Mouse (Mus musculus): ENCODE measurements around the gene Clasp2. TPM values are rescaled to one million over a fixed set of nuclear protein-coding genes. Genes with fewer than 3 reads are reported as not detected.
"Not testable (repeated sequence)": the region's sequence is repeated elsewhere in the genome, so short reads cannot be mapped to it uniquely, and the experiment has no call there.

Clasp2 gene
- total RNA-seq, 2 experiments from 2014 or later = 42.9 to 43.1 TPM

- no peak for DNase-seq (ENCODE audit: low spot score)
Observed at GRCm38 (mm10) chr9:113815836-113816235, 74.6 kb downstream of the Clasp2 start.

- no peak for DNase-seq (ENCODE audit: low spot score)
Observed at GRCm38 (mm10) chr9:113822150-113822549, 80.9 kb downstream of the Clasp2 start.

- no peak for DNase-seq (ENCODE audit: low spot score)
Observed at GRCm38 (mm10) chr9:113828719-113829118, 87.4 kb downstream of the Clasp2 start.

- DNase-seq (ENCODE audit: low spot score) = no peak
Observed at GRCm38 (mm10) chr9:113830219-113830618, 88.9 kb downstream of the Clasp2 start.

- no peak for DNase-seq (ENCODE audit: low spot score)
Observed at GRCm38 (mm10) chr9:113833481-113833880, 92.2 kb downstream of the Clasp2 start.

GRCm38 (mm10) chr9:113837001-113837400, 95.7 kb downstream of the Clasp2 start:
- DNase-seq (ENCODE audit: low spot score) = no peak

- no peak for DNase-seq (ENCODE audit: low spot score)
Observed at GRCm38 (mm10) chr9:113837461-113837860, 96.2 kb downstream of the Clasp2 start.

- no peak for DNase-seq (ENCODE audit: low spot score)
Observed at GRCm38 (mm10) chr9:113844029-113844428, 102.8 kb downstream of the Clasp2 start.

GRCm38 (mm10) chr9:113855441-113855840, 114.2 kb downstream of the Clasp2 start:
- no peak for DNase-seq (ENCODE audit: low spot score)

- DNase-seq (ENCODE audit: low spot score) = no peak
Observed at GRCm38 (mm10) chr9:113857281-113857928, 116.1 kb downstream of the Clasp2 start.

- no peak for DNase-seq (ENCODE audit: low spot score)
Observed at GRCm38 (mm10) chr9:113857929-113858440, 116.7 kb downstream of the Clasp2 start.

GRCm38 (mm10) chr9:113859420-113859819, 118.1 kb downstream of the Clasp2 start:
- DNase-seq (ENCODE audit: low spot score) = no peak

GRCm38 (mm10) chr9:113863370-113863999, 122.2 kb downstream of the Clasp2 start:
- no peak for DNase-seq (ENCODE audit: low spot score)

- no peak for DNase-seq (ENCODE audit: low spot score)
Observed at GRCm38 (mm10) chr9:113867951-113868350, 126.7 kb downstream of the Clasp2 start.

- no peak for DNase-seq (ENCODE audit: low spot score)
Observed at GRCm38 (mm10) chr9:113894903-113895302, 153.6 kb downstream of the Clasp2 start.

- DNase-seq (ENCODE audit: low spot score) = no peak
Observed at GRCm38 (mm10) chr9:113903136-113903535, 161.9 kb downstream of the Clasp2 start.

- not testable (repeated sequence) for DNase-seq (ENCODE audit: low spot score)
Observed at GRCm38 (mm10) chr9:113904315-113904714, 163.0 kb downstream of the Clasp2 start.

GRCm38 (mm10) chr9:113915789-113916188, 174.5 kb downstream of the Clasp2 start:
- DNase-seq (ENCODE audit: low spot score) = no peak

GRCm38 (mm10) chr9:113922677-113923076, 181.4 kb downstream of the Clasp2 start:
- DNase-seq (ENCODE audit: low spot score) = no peak

GRCm38 (mm10) chr9:113924883-113925282, 183.6 kb downstream of the Clasp2 start:
- no peak for DNase-seq (ENCODE audit: low spot score)

- DNase-seq (ENCODE audit: low spot score) = no peak
Observed at GRCm38 (mm10) chr9:113928591-113928990, 187.3 kb downstream of the Clasp2 start.

- DNase-seq (ENCODE audit: low spot score) = no peak
Observed at GRCm38 (mm10) chr9:113929676-113930075, 188.4 kb downstream of the Clasp2 start.

All from gastrocnemius, adult 18-20 months (tissue).